Mouse (Mus musculus) cerebral cortex, adult 2 months (tissue): ENCODE results near the gene Pnrc1.

Experiments
- WGBS: fragments of 180-500 bp; shearing (Covaris S2); methylation state at CpG from one replicate; pipeline ENCODE4 v1.1.7; 2018; 5-methylcytosine and 5-hydroxymethylcytosine counted together

Pnrc1 gene

DNA sequence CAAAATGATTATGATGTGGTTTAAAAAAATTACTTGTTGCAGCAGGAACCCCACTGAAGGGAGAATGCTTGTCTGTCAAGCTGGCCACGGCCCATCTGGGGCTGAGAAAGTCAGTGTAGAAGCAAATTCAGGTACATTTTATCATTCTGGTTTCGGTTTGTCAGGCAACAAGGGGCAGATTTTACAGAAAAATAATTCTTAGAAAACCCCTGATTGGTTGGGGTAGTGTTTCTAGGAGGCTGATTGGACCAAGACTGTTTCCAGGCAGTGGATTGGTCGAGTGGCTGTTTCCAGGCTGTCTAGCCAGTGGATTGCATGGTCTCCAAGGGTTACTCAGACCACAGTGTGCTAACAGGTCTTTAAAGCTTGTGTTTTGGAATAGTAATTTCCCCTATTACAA is at the start of gene Pnrc1:
TSS of gene Pnrc1 (minus strand) at position 162 of the 400 bp plus-strand sequence.
- WGBS, result 61% methylated on average over 3 of the region's 3 CpGs

DNA sequence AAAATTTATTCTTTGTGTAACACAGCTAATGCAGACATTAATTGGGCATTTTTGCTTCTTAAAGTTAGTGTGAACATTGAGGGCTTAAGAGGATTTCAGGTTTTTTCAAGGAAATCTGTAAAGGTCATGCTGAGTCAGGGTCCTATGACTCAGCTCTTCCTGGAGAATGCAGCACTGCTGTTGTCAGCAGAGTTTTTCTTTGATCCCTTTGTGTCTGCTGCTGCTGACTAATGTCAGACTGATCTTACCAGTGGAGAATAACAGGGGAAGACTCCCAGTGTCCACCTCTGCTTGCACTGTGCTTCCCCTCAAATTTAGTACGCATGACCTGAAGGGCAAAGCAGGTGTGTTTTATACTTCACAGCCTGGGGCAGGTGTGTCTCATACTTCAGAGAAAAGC is 48.0 kb upstream of the Pnrc1 start:
- 79% methylated on average over 1 of the region's 1 CpGs for WGBS

DNA sequence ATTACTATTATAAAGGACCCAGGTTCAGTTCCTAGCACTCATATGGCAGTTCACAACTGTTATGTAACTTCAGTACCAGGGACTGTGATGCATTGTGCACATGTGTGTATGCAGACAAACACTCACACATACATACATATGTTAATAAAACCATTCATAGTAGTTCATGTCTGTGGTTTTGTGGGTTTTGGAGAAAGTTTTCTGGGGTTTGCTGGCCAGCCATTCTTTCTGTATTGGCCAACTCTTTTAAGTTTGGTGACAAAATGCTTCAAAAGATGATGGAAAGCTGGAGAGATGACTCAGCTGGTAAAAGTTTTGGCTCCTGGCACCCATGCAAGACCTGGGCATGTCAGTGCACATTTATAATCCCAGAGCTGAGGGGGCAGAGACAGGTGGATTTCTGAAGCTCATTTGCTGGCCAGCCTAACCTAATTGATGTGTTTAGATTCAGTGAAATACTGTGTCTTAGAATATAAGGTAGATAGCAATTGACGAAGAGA is 43.0 kb upstream of the Pnrc1 start:
- WGBS, result 100% methylated on average over 1 of the region's 1 CpGs

DNA sequence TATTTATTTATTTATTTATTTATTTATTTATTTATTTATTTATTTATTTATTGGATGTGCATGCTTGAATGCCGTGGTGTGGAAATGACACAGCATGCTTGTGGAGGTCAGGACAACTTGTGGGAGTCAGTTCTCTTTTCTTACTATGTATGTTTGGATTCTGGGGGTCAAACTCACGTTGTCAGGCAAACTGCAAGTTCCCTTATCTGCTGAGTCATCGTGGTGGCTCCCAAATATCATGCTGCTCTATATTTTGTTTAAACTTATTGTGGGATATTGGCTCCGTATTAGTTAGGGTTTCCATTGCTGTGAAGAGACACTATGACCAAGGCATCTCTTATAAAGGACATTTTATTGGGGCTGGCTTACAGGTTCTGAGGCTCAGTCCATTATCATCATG is 41.2 kb upstream of the Pnrc1 start:
- WGBS, result 93% methylated on average over 4 of the region's 4 CpGs

DNA sequence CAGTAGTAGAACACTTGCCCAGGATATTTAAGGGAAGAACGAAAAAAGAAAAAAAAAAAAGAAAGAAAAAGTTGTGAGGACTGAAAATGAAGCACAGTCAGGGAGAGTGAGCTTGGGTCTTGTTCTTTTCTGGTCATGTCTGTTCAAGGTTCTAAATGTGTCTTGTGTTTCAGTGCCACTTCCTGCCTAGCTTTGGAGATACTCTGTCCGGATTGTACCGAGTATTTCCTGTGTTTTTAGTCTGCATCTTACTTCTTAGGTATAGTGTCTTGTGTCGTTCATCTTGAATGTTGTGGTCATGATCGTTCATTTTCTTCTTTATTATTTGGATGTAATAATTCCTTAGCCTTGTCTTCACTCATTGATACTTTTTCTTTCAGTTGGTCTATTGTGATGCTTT is 25.9 kb upstream of the Pnrc1 start:
- WGBS, result 79% methylated on average over 5 of the region's 5 CpGs

DNA sequence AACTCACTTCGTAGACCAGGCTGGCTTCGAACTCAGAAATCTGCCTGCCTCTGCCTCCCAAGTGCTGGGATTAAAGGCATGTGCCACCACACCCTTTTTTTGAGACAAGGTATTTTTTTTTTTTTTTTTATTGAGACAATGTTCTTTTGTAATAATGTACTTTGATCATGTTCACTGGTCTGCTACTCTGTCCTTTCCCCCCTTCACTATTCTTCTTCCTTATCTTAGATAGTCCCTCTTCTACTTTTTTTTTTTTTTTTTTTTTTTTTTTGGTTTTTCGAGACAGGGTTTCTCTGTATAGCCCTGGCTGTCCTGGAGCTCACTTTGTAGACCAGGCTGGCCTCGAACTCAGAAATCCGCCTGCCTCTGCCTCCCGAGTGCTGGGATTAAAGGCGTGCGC is 24.2 kb upstream of the Pnrc1 start:
- 95% methylated on average over 7 of the region's 8 CpGs for WGBS

DNA sequence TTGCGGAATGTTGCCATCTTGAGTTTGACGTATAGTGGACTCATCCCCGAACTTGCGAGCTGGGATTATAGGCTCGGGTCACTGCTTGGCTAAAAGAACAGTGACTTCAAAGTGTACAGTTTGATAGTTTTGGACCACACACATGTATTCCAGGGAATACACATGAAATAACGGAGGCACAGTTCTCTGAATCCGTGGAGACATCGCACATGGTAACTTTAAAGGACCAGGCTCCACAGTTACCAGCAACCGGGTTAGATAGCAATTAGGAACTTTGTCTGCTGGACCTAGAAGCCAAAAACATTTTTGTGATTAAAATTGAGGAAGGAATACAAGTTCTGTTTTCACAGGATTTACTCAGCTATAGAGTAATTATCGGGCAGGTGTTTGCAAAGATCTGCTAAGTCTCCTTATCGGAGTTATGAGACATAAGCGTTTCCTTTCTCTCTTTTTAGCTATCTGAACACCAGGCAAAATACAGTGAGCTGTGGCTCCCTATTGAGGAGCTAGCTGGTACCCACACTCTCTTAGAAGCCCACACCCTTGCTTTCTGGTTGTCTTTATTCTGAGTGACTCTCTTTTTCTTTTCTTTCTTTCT is 21.0 kb upstream of the Pnrc1 start:
- WGBS, result 13% methylated on average over 12 of the region's 12 CpGs

DNA sequence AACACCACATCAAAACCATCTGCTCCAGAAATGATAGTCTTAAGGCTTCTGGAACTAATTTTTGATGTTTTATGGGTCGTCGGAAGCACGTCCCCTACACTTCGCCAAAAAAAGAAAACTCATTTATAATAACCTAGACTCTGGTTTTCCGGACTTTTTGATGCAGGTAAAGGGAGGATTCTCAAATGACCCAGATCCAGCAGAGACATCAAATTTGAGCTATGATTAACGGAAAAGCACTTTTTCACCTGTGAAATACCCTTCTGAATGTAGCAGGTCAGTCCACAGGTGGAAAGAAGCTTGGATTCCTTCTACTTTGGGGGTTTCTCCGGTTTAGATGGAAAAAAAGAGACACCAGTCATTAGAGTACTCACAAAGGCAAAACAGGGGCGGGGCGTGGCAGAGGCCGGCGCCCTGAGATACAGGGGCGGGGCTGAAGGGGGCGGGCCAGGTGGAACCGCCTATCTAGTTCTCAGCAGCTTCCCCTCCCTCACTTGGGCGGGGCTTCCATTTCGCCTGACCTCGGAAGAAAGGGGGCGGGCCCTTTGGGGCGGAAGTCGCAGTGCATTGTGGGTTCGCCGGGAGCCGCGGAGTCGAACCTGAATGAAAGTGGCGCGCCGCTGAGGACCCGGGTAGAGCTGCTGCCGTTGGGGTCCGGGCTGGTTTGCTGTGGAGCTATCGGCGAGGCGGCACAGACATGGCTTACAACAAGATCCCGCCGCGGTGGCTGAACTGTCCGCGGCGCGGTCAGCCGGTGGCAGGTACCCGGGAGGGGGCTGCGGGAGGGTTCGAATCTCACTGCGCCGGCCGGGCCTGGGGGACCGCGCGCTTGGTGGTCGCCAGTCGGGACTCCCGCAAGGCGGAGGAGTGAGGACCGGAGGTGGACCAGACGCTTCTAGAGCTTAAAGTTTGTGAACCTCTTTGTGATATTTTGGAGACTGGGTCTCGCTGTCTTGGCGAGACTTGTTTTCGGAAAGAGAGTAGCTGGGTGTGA is 20.1 kb upstream of the Pnrc1 start, which contains the start of gene Rngtt:
TSS of gene Rngtt (plus strand) at position 548 of the 994 bp plus-strand sequence.
- WGBS, result 2% methylated on average over 59 of the region's 60 CpGs

DNA sequence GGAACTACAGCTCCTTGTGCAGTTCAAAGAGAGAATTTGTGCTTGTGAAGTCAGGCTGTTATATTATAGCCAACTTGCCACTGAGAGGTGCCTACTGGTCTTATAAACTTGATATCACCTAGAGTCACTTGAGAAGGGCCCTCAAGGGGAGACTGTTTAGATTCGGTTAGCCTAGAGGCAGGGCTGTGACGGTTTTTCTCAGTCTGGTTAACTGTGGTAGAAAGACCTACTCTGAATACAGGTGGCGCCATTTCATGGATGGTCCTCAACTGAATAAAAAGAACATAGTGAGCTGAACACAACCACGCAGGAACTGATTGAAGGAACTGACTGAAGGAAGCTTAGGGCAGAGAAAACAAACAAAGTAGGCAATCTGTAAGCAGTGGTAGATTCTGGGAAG is 17.2 kb upstream of the Pnrc1 start:
- 79% methylated on average over 4 of the region's 4 CpGs for WGBS

DNA sequence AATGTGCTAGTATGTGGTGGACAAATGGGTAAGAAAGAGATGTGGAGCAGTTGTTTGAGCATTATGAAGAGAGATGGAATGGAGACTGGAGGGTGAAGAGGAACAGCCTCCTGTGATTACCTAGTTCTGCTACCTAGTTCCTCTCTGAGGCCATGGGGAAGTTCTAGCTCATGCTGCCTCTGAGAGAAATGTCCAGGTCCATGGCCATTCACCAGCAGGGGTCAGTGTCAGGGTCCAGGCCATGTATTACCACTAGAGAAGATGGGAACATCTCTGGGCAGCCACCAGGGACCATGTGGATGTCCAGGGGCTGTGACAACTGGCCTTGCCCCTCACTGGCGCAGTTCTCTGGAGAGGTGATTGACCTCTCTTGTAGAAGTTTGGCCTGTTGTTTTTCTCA is 13.1 kb upstream of the Pnrc1 start:
- 97% methylated on average over 1 of the region's 1 CpGs for WGBS

DNA sequence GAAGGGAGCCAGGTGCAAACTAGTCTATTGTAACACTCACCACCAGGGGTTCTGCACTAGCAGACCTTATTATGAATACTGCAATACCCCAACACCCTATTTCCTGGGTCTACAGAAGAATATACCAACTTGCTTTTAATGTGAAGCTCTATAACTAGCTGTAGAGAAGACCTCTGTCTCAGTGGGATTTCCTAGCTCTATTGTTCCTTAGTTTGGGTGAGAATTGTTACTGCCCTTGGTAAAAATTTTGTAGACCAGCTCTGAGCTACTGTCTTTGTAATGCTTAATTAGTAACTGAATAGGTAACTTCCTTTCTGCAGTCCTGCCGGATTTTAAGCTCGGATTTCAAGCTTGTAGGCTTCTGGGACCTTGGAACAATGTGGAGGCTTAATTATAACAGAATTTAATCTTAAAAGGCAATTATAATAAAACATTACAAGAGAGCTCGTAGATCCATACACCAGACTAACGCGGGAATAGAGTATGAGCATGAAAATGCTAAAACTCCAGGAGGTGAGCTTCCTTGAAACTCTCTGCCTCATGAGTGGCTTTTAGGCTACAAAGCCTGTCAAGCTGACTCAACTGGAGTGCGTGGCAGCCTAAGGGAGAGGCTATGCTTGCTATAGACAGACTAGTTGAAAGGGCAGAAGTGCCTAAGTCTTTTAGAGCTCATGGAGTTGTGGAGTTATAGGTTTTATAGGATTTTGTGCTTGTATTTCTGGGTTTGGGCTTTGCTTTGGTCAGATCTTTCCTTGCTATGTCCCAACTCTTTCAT is 11.1 kb upstream of the Pnrc1 start:
- 68% methylated on average over 6 of the region's 6 CpGs for WGBS

DNA sequence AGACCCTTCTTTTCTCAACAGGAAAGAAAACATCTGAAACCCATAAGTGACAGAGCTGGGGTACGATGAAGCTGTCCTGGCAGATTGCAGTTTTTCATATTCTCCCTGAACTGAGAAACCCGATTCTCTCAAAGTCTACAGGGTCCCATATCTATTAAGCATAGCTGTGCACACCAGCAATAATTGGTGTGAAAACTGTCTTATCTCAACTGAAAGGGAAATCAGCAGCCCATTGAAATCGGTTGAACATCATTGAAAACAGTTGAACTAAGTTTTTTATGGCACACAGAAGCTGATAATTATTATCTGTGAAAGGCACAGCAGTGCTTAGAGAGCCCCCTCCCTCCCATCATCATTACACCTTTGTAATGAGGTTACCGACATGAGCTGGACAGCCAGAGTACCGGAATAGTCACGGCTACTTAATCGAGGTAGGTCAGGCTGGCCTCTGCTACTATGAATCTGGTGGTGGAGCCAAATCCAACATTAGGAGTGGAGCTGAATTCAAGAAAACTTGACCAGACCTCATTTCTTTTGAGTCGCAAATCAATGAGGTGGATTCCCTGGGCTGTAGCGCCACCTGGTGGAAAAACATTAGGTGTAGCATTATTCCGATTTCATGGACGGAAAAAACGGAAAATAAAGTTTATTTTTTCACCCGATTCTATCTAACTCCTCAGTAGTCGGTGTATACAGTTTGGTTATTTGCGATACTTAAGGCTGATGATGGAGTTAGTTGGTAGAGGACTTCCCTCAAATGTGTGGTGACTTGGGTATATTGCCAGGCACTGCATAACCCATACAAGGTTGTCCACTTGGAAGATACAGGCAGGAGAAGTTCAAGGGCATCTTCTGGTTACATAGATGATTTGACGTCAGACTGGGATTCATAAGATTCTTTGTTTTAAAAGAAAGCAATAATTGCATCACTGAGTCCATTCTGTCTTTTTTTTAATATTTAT is 2.7 kb upstream of the Pnrc1 start:
- 17% methylated on average over 16 of the region's 16 CpGs for WGBS

DNA sequence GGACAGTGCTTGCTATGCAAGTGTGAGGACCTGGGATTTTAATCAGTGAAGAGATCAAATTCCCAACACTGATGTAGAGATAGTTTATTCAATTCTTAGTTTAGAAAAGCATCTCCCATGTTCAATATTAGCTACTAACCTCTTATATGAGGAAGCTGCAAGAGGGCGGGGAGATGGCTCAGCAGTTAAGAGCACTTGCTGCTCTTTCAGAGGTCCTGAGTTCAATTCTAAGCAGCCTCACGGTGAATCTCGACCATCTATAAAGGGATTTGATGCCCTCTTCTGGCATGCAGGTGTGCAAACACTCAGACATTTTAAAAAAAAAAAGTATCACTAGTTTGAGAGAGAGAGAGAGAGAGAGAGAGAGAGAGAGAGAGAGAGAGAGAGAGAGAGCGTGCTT is 915 bp upstream of the Pnrc1 start:
- 51% methylated on average over 4 of the region's 4 CpGs for WGBS

DNA sequence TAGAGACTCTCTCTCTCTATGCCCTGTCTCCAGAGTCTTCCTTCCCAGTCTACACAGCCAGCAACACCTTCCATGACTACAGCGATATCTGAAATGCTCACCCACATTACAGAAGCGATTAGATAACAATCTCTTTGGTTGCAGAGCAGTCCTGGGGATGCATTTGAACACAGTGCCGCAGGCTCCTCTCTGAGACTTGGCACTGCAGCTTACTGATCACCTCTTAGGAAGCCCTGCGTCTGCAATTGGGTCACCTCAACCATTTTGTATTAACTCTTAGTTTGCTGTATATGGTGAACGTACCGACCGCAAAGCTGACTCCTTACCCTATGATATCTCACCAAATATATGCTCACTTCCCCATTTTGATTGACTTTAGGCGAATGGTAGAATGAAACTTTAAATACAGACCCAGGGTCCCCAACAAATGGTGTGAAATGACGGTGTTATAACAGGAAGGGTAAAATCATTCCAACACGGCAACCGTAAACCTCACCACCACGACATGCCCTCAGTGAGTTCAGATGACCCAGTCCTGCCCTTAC is 785 bp downstream of the Pnrc1 start:
- WGBS, result 86% methylated on average over 12 of the region's 12 CpGs

DNA sequence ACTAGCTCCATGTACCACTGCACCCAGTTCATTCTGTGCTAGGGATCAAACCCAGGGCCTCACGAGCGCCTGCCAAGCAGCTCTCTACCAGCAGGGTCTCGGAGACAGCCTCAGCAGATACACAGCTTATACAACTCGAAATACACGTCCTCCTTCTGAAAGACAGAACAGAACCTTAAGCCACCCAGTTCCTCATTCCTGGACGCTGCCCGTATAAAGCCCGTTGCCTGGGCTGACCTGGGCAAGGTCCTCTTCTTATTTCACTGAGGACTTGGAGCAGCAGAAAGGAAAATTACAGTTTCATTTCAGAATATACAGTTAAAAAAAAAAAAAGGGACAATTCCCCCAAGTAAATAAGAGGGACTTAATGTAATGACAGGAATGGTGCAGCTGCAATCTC is 4.5 kb downstream of the Pnrc1 start:
- 86% methylated on average over 8 of the region's 8 CpGs for WGBS

DNA sequence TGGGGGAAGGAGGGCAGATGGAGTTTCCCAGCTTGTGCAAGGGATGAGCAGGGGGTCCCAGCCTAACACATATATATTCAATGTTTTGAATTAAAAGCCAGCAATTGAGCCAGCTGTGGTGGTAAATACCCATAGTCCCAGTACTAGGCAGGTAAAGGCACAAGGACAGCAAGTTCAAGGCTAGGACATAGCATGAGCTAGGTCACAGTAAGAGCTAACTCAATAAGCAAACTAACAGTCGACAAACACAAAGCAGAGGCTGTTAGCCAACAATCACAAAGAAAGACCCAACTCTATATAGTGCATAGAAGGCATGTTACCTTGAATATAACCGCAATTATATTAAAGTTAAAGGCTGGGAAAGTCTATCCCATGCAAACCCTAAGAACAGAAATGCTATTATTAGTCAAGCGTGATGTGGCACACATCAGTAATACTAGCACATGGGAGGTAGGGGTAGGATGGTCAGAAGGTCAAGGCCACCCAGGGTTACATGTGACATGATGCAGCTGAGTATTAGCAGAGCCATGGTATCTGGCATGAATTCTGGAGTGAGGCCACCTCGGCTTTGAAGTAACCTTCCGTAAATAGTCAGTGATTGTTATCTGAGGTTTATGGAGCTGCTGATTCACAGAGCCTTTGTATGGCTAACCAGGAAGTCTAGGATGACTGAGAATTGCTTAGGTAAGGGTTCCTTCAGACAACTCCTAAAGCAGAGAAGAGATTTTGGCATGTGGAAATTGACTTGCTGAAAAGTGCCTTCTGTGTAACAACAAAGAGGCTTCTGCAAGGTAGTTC is 5.7 kb downstream of the Pnrc1 start:
- 79% methylated on average over 5 of the region's 5 CpGs for WGBS

DNA sequence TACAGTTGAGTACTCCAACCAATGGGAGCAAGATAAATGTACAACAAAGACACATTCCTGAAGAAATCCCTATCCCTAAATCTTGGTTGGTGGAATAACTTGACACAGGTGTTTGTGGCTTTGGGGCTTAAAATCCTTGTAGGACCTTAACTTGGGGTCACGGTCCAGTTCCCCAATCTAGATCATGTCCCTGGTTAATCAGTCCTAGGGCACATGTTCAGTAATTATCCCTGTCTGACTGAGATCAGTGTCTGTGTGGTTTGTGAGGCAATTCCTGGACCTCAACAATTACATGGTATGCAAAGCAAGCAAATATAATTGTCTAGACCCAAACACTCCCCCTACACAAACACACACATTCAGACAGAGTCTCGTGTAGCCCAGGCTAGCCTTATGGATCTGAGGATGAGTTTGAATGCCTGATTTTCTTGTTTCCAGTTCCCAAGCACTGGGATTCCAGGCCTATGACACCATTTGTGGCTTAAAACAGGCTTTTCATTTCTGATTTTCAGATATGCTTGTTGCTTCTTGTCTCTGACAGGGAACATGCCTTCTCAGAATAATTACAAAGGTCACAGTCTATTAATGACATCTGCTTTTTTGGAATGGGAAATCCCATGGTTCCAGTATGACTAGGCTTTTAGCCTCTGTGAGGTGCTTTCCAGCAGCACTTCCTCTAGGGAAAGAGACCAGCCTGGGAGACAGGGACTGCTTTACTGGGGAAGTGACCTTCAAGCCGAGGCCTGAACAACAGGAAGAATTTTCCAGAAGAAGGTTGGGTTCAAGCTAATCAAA is 7.9 kb downstream of the Pnrc1 start:
- WGBS, result 91% methylated on average over 3 of the region's 3 CpGs

DNA sequence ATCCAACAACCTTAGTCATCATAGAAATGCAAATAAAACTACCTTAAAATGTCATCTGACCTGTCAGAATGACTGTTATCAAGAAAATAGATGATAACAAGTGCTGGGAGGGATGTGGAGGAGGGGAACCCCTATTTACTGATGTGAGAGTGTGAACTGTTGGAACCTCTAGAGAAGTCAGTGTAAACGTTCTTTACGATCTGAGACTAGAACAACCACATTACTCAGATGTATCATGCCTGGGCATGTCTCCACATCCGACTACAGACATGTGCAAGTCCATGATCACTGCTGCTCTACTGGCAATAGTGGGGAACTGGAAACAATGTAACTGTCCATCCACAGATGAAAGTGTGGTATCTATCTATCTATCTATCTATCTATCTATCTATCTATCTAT is 16.5 kb downstream of the Pnrc1 start:
- 83% methylated on average over 3 of the region's 3 CpGs for WGBS
